Mouse (Mus musculus) neural tube, embryonic 12.5 days (tissue): ENCODE data around the gene Spns3. TPM values are rescaled to one million over a fixed set of nuclear protein-coding genes. Genes with fewer than 3 reads are reported as not detected.

ENCODE experiments used
- ATAC-seq: fragments of 200-750 bp; cut with Nextera tagmentation; 2 replicates; pipeline ENCODE4 v1.8.0; 2017; ENCODE audit warnings: low read depth, mild to moderate bottlenecking, moderate TSS enrichment, moderate library complexity; ENCODE audit not compliant: low FRiP score
- H3K27ac ChIP-seq: fragments of 300-500 bp; sonication (generic); 2 replicates; pipeline ENCODE4 v1.5.1; 2016
- H3K27me3 ChIP-seq: fragments of 300-500 bp; sonication (generic); replicated peaks from 2 replicates; pipeline ENCODE4 v1.6.1; 2016; ENCODE audit warnings: mild to moderate bottlenecking
- H3K36me3 ChIP-seq: fragments of 300-500 bp; sonication (generic); 2 replicates; pipeline ENCODE4 v1.6.1; 2016; ENCODE audit warnings: mild to moderate bottlenecking
- H3K4me1 ChIP-seq: fragments of 300-500 bp; sonication (generic); 2 replicates; pipeline ENCODE4 v1.6.1; 2016
- H3K4me2 ChIP-seq: fragments of 300-500 bp; sonication (generic); replicated peaks from 2 replicates; pipeline ENCODE4 v1.6.1; 2016; ENCODE audit warnings: mild to moderate bottlenecking
- H3K4me3 ChIP-seq: fragments of 300-500 bp; sonication (generic); 2 replicates; pipeline ENCODE4 v1.5.1; 2016
- H3K9ac ChIP-seq: fragments of 300-500 bp; sonication (generic); 2 replicates; pipeline ENCODE4 v1.6.1; 2016; ENCODE audit warnings: mild to moderate bottlenecking
- H3K9me3 ChIP-seq: fragments of 300-500 bp; sonication (generic); 2 replicates; pipeline ENCODE4 v1.6.1; 2016; ENCODE audit warnings: mild to moderate bottlenecking
- WGBS: fragments of 180-500 bp; shearing (Covaris S2); methylation state at CpG from one replicate; pipeline ENCODE4 v1.1.7; 2016; 5-methylcytosine and 5-hydroxymethylcytosine counted together
- polyA plus RNA-seq: library from polyadenylated mRNA; unstranded; fragments of >200 nt; fragmentation: Nextera tagmentation; extraction: Ambion mirVana; gene quantifications from 2 replicates; pipeline ENCODE4 v1.2.1, GENCODE M21; 2016

The Spns3 gene
- polyA plus RNA-seq, 1 experiment from 2014 or later: not detected

GRCm38 (mm10) chr11:72502236-72502635, 48.1 kb downstream of the Spns3 start:
- Histone ChIP-seq H3K4me3 (no peak overlapping the region), H3K9me3 (no peaks in the 10 kb centered on the region), H3K36me3 (no peaks in the 10 kb centered on the region), H3K4me2 (no peak overlapping the region), H3K27me3 (no peaks in the 10 kb centered on the region), H3K9ac (no peak overlapping the region), H3K4me1 (peaks cover 16% of the 10 kb centered on the region), H3K27ac (no peak overlapping the region)
- WGBS: 22% methylated on average over 8 of the region's 8 CpGs
- ATAC-seq: no peak

DNA sequence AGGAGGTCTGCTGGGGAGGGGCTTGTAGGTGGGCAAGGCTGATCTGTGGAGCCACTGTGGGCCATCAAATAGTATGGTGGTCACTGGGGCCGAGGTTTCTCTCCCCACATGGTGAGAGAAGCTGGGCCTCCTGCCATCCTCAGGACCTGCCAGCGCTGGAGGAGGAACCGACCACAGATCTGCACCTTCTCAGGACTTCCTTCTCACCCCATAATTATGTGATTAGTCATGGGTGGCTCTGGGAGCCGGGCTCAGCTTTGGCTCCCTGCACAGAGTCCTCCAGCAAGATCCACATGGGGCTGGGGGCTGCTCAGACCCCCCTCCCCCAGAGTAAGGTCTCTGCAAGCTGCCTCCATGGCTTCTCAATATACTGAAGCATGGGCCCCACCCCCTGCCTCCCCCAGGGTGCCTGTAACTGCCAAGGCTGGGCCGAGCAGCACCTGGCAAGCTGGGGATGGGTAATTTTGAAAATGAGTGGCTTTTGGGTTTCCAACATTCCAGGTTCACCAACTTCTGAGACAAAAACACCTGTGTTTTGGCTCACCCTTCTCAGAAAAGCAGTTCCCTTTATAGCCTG, 48.8 kb downstream of the Spns3 start:
- Histone ChIP-seq H3K36me3 (no peaks in the 10 kb centered on the region), H3K27ac (no peak overlapping the region), H3K27me3 (no peaks in the 10 kb centered on the region), H3K4me1 (peaks cover 18% of the 10 kb centered on the region), H3K9ac (no peak overlapping the region), H3K9me3 (no peaks in the 10 kb centered on the region), H3K4me2 (no peak overlapping the region), H3K4me3 (no peak overlapping the region)
- no peak for ATAC-seq
- 28% methylated on average over 5 of the region's 5 CpGs for WGBS

GRCm38 (mm10) chr11:72500139-72500538, 50.2 kb downstream of the Spns3 start:
- Histone ChIP-seq H3K27ac (no peak overlapping the region), H3K4me1 (peaks cover 18% of the 10 kb centered on the region), H3K36me3 (no peaks in the 10 kb centered on the region), H3K9ac (no peak overlapping the region), H3K4me3 (no peak overlapping the region), H3K4me2 (no peak overlapping the region), H3K9me3 (no peaks in the 10 kb centered on the region), H3K27me3 (no peaks in the 10 kb centered on the region)
- WGBS: 91% methylated on average over 4 of the region's 4 CpGs
- no peak for ATAC-seq

- 14% methylated on average over 4 of the region's 4 CpGs for WGBS
- no peaks in the 10 kb centered on the region for H3K9me3 ChIP-seq
- H3K27ac ChIP-seq: no peak overlapping the region
- H3K4me2 ChIP-seq: no peak overlapping the region
- ATAC-seq: no peak
- no peaks in the 10 kb centered on the region for H3K27me3 ChIP-seq
- H3K4me1 ChIP-seq: peaks cover 12% of the 10 kb centered on the region; the same call in 1 of the 2 replicates
- no peaks in the 10 kb centered on the region for H3K36me3 ChIP-seq
- H3K9ac ChIP-seq: no peak overlapping the region
- no peak overlapping the region for H3K4me3 ChIP-seq
Measured at GRCm38 (mm10) chr11:72497367-72497766, 52.9 kb downstream of the Spns3 start.

GRCm38 (mm10) chr11:72496775-72497174, 53.5 kb downstream of the Spns3 start:
- WGBS: 63% methylated on average over 1 of the region's 1 CpGs
- Histone ChIP-seq H3K9ac (no peak overlapping the region), H3K4me3 (no peak overlapping the region), H3K27me3 (no peaks in the 10 kb centered on the region), H3K9me3 (no peaks in the 10 kb centered on the region), H3K36me3 (no peaks in the 10 kb centered on the region), H3K4me1 (peaks cover 12% of the 10 kb centered on the region; the same call in 1 of the 2 replicates), H3K4me2 (no peak overlapping the region), H3K27ac (no peak overlapping the region)
- no peak for ATAC-seq

DNA sequence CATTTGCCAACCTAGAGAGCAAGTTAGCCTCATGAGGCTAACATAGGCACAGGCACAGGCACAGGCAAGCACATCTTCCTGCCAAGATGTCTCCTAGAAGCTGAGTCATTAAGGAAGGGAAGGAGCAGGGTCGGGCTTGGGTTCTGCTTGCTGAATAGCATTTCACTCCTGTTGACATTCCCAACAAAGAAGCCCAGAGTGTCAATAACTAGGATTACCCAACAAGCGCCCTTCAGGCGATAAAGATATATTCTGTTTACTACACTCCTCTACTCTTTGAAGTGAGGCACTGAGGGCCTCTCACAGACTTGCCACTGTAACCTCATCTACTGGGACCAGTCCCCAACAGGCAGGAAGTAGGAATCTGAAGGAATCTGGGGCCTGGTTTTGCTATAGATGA, 54.2 kb downstream of the Spns3 start:
- Histone ChIP-seq H3K36me3 (no peaks in the 10 kb centered on the region), H3K9me3 (no peaks in the 10 kb centered on the region), H3K4me3 (no peak overlapping the region), H3K27ac (no peak overlapping the region), H3K27me3 (0 out of 2 replicates have a peak, but pooled peaks cover 3% of the 10 kb centered on the region), H3K9ac (no peak overlapping the region), H3K4me2 (no peak overlapping the region), H3K4me1 (peaks cover 8% of the 10 kb centered on the region; the same call in 1 of the 2 replicates)
- no peak for ATAC-seq
- WGBS: 63% methylated on average over 3 of the region's 3 CpGs

DNA sequence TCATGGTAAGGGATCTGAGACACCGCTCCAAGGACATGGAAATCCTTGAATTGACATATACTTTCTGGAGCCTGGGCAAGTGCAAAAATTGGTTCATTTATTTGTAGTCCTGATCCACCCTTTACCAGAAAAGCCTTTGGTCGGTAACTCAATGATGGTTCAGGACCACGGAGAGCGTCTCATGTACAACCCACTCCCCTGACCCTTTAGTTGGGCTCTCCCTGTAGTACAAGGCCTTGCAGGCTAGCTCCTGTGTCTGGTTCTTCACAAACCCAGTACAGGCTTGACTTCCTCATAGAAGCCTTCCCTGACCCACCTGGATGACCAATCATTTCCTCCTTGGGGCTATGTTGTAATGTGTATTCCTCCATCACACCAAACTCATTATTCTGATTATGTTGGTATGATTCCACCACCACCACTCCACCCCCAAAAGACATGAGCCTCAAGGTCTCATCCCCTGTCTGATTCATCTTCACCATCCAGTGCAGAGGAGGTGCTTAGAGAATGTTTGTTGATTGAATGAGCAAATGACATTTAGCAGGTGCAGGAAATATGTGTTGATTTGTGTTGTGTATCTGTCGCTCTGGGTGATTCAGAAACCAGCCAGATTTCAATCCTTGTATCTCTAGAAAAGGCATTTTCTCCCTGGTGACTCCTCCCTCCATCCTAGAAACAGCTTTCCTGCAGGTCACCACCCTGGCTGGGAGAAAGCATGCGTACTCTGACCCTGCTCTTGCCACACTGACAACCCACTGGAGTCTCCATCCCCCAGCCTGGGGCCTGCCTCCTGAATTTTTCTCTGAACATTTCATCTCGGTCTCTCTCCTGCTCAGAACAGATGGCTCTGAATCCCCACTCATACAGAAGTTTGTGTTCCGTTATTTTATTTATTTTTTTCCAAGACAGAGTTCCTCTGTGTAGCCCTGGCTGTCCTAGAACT, 56.0 kb downstream of the Spns3 start:
- WGBS: 55% methylated on average over 8 of the region's 8 CpGs
- Histone ChIP-seq H3K4me1 (peaks cover 8% of the 10 kb centered on the region), H3K27ac (no peak overlapping the region), H3K36me3 (no peaks in the 10 kb centered on the region), H3K9me3 (no peaks in the 10 kb centered on the region), H3K4me2 (no peak overlapping the region), H3K4me3 (no peak overlapping the region), H3K27me3 (0 out of 2 replicates have a peak, but pooled peaks cover 5% of the 10 kb centered on the region), H3K9ac (no peak overlapping the region)
- no peak for ATAC-seq

DNA sequence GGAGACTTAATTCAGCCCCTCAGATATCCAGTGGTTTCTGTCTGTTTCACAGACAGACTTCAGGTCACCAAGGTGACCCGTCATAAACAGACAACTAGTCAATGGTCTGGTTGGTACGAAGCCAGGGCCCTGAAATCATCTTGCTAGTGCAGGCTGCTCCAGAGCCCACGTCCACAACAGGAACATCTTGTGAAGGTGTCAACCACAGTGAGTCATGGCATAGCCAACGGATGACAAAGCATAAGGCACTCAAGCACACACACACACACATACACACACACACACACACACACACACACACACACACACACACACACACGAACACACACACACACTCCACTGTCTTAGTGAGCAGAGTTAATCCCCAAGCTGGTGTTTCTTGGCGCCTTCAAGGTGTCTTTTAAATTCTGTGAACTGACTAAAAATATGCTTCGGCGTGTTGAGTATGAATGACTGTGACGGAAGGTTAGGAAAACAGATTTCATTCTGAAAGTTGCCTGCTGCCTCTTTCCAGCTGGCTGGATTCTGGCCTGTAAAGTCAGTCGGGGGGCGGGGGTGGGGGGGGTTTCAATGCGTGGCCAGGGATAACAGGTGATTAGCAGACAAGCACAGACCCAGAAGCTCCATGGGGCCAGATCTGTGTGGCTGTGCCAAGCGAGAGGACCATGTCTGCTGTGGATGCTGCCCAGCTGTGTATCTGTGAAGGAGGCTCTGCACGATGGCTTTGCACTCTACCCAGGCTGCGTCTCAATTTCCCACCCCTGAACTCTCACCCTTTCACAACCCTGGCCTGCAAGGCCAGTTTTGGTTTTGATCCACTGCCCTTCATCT, 59.0 kb downstream of the Spns3 start:
- Histone ChIP-seq H3K9me3 (no peaks in the 10 kb centered on the region), H3K4me2 (no peak overlapping the region), H3K4me1 (peaks cover 19% of the 10 kb centered on the region), H3K27ac (no peak overlapping the region), H3K36me3 (no peaks in the 10 kb centered on the region), H3K4me3 (no peak overlapping the region), H3K27me3 (peaks cover 30% of the 10 kb centered on the region), H3K9ac (no peak overlapping the region)
- ATAC-seq: no peak
- 77% methylated on average over 15 of the region's 15 CpGs for WGBS

DNA sequence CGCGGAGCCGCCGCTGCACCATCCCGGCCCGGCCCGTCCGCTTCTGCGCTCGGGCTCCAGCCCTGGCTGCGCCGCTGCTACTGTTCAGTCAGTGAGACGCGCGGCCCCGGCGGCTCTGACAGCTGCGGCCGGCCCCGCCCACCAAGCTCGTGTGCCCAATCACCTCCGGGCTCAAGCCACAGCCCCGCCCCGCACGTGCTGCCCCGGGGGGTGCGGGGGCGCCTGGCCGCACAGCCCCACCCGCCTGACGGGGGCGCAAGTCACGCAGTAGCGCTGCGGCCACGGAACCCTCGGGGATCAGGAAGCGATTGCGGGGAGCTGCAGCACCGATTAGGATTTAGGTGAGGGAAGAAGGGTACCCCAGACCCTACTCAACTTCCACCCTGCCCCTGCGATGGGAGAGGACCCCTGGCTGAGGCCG, 60.4 kb downstream of the Spns3 start, which contains the start of gene Spns2:
Gene Spns2, minus strand, starts transcription at position 24 of the 421 bp plus-strand sequence.
- H3K9me3 ChIP-seq: no peaks in the 10 kb centered on the region
- H3K4me1 ChIP-seq: peaks cover 26% of the 10 kb centered on the region
- H3K36me3 ChIP-seq: no peaks in the 10 kb centered on the region
- peaks cover 30% of the 10 kb centered on the region for H3K27me3 ChIP-seq
- peak within 1 kb of the TSS; percentile 84 for H3K9ac ChIP-seq
- peak within 1 kb of the TSS; percentile 70 for H3K4me3 ChIP-seq
- WGBS: under 1% methylated on average over 42 of the region's 42 CpGs
- peak within 1 kb of the TSS; percentile 87 for H3K4me2 ChIP-seq
- peak within 1 kb of the TSS; percentile 68 for H3K27ac ChIP-seq
- peak; percentile 88 for ATAC-seq

GRCm38 (mm10) chr11:72489397-72489796, 60.9 kb downstream of the Spns3 start:
- Histone ChIP-seq H3K9ac (peak overlapping the region; percentile 84), H3K4me3 (peak overlapping the region; percentile 70), H3K27ac (peak overlapping the region; percentile 68), H3K4me2 (peak overlapping the region; percentile 87), H3K9me3 (no peaks in the 10 kb centered on the region), H3K36me3 (no peaks in the 10 kb centered on the region), H3K27me3 (peaks cover 30% of the 10 kb centered on the region), H3K4me1 (peaks cover 27% of the 10 kb centered on the region)
- peak; percentile 43 for ATAC-seq
- under 1% methylated on average over 36 of the region's 42 CpGs for WGBS

GRCm38 (mm10) chr11:72488753-72489271, 61.5 kb downstream of the Spns3 start:
- Histone ChIP-seq H3K4me3 (peak overlapping the region; percentile 70), H3K27me3 (peaks cover 30% of the 10 kb centered on the region), H3K4me2 (peak overlapping the region; percentile 87), H3K27ac (peak overlapping the region; percentile 68; the same call in 1 of the 2 replicates), H3K9me3 (no peaks in the 10 kb centered on the region), H3K9ac (peak overlapping the region; percentile 84), H3K36me3 (no peaks in the 10 kb centered on the region), H3K4me1 (peaks cover 27% of the 10 kb centered on the region)
- ATAC-seq: peak; percentile 76
- under 1% methylated on average over 38 of the region's 38 CpGs for WGBS
